Mouse (Mus musculus): ENCODE data around the gene Rgl1. TPM values are rescaled to one million over a fixed set of nuclear protein-coding genes. Genes with fewer than 3 reads are reported as not detected.
A peak's percentile ranks its signal among the peaks of the same experiment; 100 is the strongest.

Rgl1 gene
- polyA plus RNA-seq, 1 experiment: 73.2 TPM

GRCm38 (mm10) chr1:152550973-152551372, 215.2 kb downstream of the Rgl1 start:
- H3K36me3 ChIP-seq (ENCODE audit: control insufficient read depth, insufficient read depth, low read length): peaks cover 21% of the 10 kb centered on the region; the same call in 1 of the 2 replicates
- H3K4me1 ChIP-seq (ENCODE audit: control insufficient read depth, insufficient read depth, low read length): peaks cover 15% of the 10 kb centered on the region
- H3K27me3 ChIP-seq (replicated peaks; ENCODE audit: control insufficient read depth, insufficient read depth, low read length): no peaks in the 10 kb centered on the region
- no peak for DNase-seq
- no peak for TF ChIP-seq POLR2A (IDR thresholded peaks at IDR 0.05; ENCODE audit: low read depth, low read length)
- no peak for TF ChIP-seq CTCF (conservative IDR thresholded peaks at IDR 0.05; ENCODE audit: insufficient read depth, insufficient read length, low read depth, low read length)
- no peak overlapping the region for H3K4me3 ChIP-seq (ENCODE audit: insufficient read depth, low read depth, low read length)
- H3K27ac ChIP-seq (ENCODE audit: insufficient read depth, low read depth, low read length): no peak overlapping the region
- 74% methylated on average over 3 of the region's 3 CpGs for WGBS

GRCm38 (mm10) chr1:152550544-152550943, 215.6 kb downstream of the Rgl1 start:
- H3K4me3 ChIP-seq (ENCODE audit: insufficient read depth, low read depth, low read length): no peak overlapping the region
- no peak overlapping the region for H3K27ac ChIP-seq (ENCODE audit: insufficient read depth, low read depth, low read length)
- DNase-seq: no peak
- TF ChIP-seq POLR2A (IDR thresholded peaks at IDR 0.05; ENCODE audit: low read depth, low read length): no peak
- TF ChIP-seq CTCF (conservative IDR thresholded peaks at IDR 0.05; ENCODE audit: insufficient read depth, insufficient read length, low read depth, low read length): no peak
- WGBS: 70% methylated on average over 2 of the region's 2 CpGs
- H3K36me3 ChIP-seq (ENCODE audit: control insufficient read depth, insufficient read depth, low read length): peaks cover 17% of the 10 kb centered on the region; the same call in 1 of the 2 replicates
- H3K27me3 ChIP-seq (replicated peaks; ENCODE audit: control insufficient read depth, insufficient read depth, low read length): no peaks in the 10 kb centered on the region
- H3K4me1 ChIP-seq (ENCODE audit: control insufficient read depth, insufficient read depth, low read length): peaks cover 11% of the 10 kb centered on the region; the same call in 1 of the 2 replicates

- no peak for DNase-seq
- Histone ChIP-seq H3K36me3 (ENCODE audit: control insufficient read depth, insufficient read depth, low read length) (peaks cover 16% of the 10 kb centered on the region; the same call in 1 of the 2 replicates), H3K4me3 (ENCODE audit: insufficient read depth, low read depth, low read length) (no peak overlapping the region), H3K4me1 (ENCODE audit: control insufficient read depth, insufficient read depth, low read length) (peaks cover 7% of the 10 kb centered on the region; the same call in 1 of the 2 replicates), H3K27me3 (replicated peaks; ENCODE audit: control insufficient read depth, insufficient read depth, low read length) (no peaks in the 10 kb centered on the region), H3K27ac (ENCODE audit: insufficient read depth, low read depth, low read length) (peak overlapping the region; percentile 20; the same call in 1 of the 2 replicates)
- no peak for TF ChIP-seq POLR2A (IDR thresholded peaks at IDR 0.05; ENCODE audit: low read depth, low read length)
- TF ChIP-seq CTCF (conservative IDR thresholded peaks at IDR 0.05; ENCODE audit: insufficient read depth, insufficient read length, low read depth, low read length): no peak
- WGBS: 76% methylated on average over 13 of the region's 13 CpGs
Observed at GRCm38 (mm10) chr1:152549061-152549738, 217.0 kb downstream of the Rgl1 start.

GRCm38 (mm10) chr1:152543449-152544159, 222.5 kb downstream of the Rgl1 start:
- no peak overlapping the region for H3K27ac ChIP-seq (ENCODE audit: insufficient read depth, low read depth, low read length)
- H3K36me3 ChIP-seq (ENCODE audit: control insufficient read depth, insufficient read depth, low read length): peaks cover 19% of the 10 kb centered on the region
- no peak overlapping the region for H3K4me3 ChIP-seq (ENCODE audit: insufficient read depth, low read depth, low read length)
- 93% methylated on average over 2 of the region's 2 CpGs for WGBS
- TF ChIP-seq CTCF (conservative IDR thresholded peaks at IDR 0.05; ENCODE audit: insufficient read depth, insufficient read length, low read depth, low read length) (no peak), POLR2A (IDR thresholded peaks at IDR 0.05; ENCODE audit: low read depth, low read length) (no peak)
- peaks cover 7% of the 10 kb centered on the region; the same call in 1 of the 2 replicates for H3K4me1 ChIP-seq (ENCODE audit: control insufficient read depth, insufficient read depth, low read length)
- DNase-seq: no peak
- H3K27me3 ChIP-seq (replicated peaks; ENCODE audit: control insufficient read depth, insufficient read depth, low read length): no peaks in the 10 kb centered on the region

- no peak for DNase-seq
- no peak for TF ChIP-seq POLR2A (IDR thresholded peaks at IDR 0.05; ENCODE audit: low read depth, low read length)
- no peak for TF ChIP-seq CTCF (conservative IDR thresholded peaks at IDR 0.05; ENCODE audit: insufficient read depth, insufficient read length, low read depth, low read length)
- Histone ChIP-seq H3K36me3 (ENCODE audit: control insufficient read depth, insufficient read depth, low read length) (peaks cover 20% of the 10 kb centered on the region), H3K27me3 (replicated peaks; ENCODE audit: control insufficient read depth, insufficient read depth, low read length) (no peaks in the 10 kb centered on the region), H3K27ac (ENCODE audit: insufficient read depth, low read depth, low read length) (no peak overlapping the region), H3K4me1 (ENCODE audit: control insufficient read depth, insufficient read depth, low read length) (peaks cover 10% of the 10 kb centered on the region; the same call in 1 of the 2 replicates), H3K4me3 (ENCODE audit: insufficient read depth, low read depth, low read length) (no peak overlapping the region)
- WGBS: 61% methylated on average over 6 of the region's 6 CpGs
Observed at GRCm38 (mm10) chr1:152542747-152543378, 223.3 kb downstream of the Rgl1 start.

GRCm38 (mm10) chr1:152540304-152540887, 225.8 kb downstream of the Rgl1 start:
- H3K36me3 ChIP-seq (ENCODE audit: control insufficient read depth, insufficient read depth, low read length): peaks cover 17% of the 10 kb centered on the region
- WGBS: 50% methylated on average over 3 of the region's 3 CpGs
- DNase-seq: peak; percentile 34
- H3K27me3 ChIP-seq (replicated peaks; ENCODE audit: control insufficient read depth, insufficient read depth, low read length): no peaks in the 10 kb centered on the region
- H3K4me3 ChIP-seq (ENCODE audit: insufficient read depth, low read depth, low read length): no peak overlapping the region
- no peak overlapping the region for H3K27ac ChIP-seq (ENCODE audit: insufficient read depth, low read depth, low read length)
- peaks cover 17% of the 10 kb centered on the region; the same call in 1 of the 2 replicates for H3K4me1 ChIP-seq (ENCODE audit: control insufficient read depth, insufficient read depth, low read length)
- TF ChIP-seq CTCF (conservative IDR thresholded peaks at IDR 0.05; ENCODE audit: insufficient read depth, insufficient read length, low read depth, low read length) (no peak), POLR2A (IDR thresholded peaks at IDR 0.05; ENCODE audit: low read depth, low read length) (no peak)
